8 mouse cellular contexts compared by ENCODE assay signal in genomic region chr7:127253821-127254769, GRCm38 (mm10). TPM values are rescaled to one million over a fixed set of nuclear protein-coding genes. Genes with fewer than 3 reads are reported as not detected.
DNase-seq lines count a peak whose midpoint lies in the region; ATAC-seq lines count a peak whose summit lies in the region.

No protein-coding gene starts in this region.

- no peaks in the 10 kb centered on the region for H3K9me3 ChIP-seq in heart, embryonic 14.5 days (ENCODE audit: control insufficient read depth, low read length)
- H3K9me3 ChIP-seq in liver, embryonic 12.5 days (replicated peaks) = no peaks in the 10 kb centered on the region

- peak overlapping the region; percentile 82 for H3K4me2 ChIP-seq in heart, embryonic 14.5 days (ENCODE audit: low read length)
- H3K4me2 ChIP-seq in liver, embryonic 12.5 days = peak overlapping the region; percentile 84

- H3K4me3 ChIP-seq in heart, embryonic 14.5 days (ENCODE audit: control insufficient read depth in 1 of 2, insufficient read depth in 1 of 2, low read depth in 1 of 2, low read length in 2 of 2) = peak overlapping the region; percentile 67 to 76
- peak overlapping the region; percentile 68 for H3K4me3 ChIP-seq in liver, embryonic 12.5 days

- peaks cover 0 to 8% of the 10 kb centered on the region in 2 experiments; a peak in 2 of 4 replicates for H3K4me1 ChIP-seq in heart, embryonic 14.5 days (ENCODE audit: control insufficient read depth in 2 of 2, insufficient read depth in 2 of 2, low read length in 2 of 2)
- H3K4me1 ChIP-seq in liver, embryonic 12.5 days = peaks cover 52% of the 10 kb centered on the region

- WGBS in heart, embryonic 14.5 days = under 1% methylated on average over 135 of the region's 136 CpGs
- WGBS in liver, embryonic 12.5 days (ENCODE audit: insufficient replicate concordance) = under 1% methylated on average over 131 of the region's 136 CpGs

- peak overlapping the region; percentile 85 for H3K9ac ChIP-seq in heart, embryonic 14.5 days (ENCODE audit: low read length)
- H3K9ac ChIP-seq in liver, embryonic 12.5 days = peak overlapping the region; percentile 79

- DNase-seq in c-Kit-negative CD71-positive TER-119-positive erythroid progenitor cells, embryonic 14.5 days (ENCODE audit: low read depth, low spot score) = peak; percentile 86
- peak; percentile 94 for DNase-seq in fibroblast of lung, adult 2 months (ENCODE audit: low read depth)
- DNase-seq in kidney, postnatal 10 days = peak; percentile 98
- peak; percentile 99 for DNase-seq in naive thymus-derived CD4-positive, alpha-beta T cell, adult 2 months (ENCODE audit: low read depth)
- DNase-seq in splenic B cell, adult 2 months (ENCODE audit: low read depth, low spot score) = peak; percentile 99

- no peaks in the 10 kb centered on the region for H3K27me3 ChIP-seq in heart, embryonic 14.5 days (ENCODE audit: control insufficient read depth, insufficient read depth, low read length)
- H3K27me3 ChIP-seq in liver, embryonic 12.5 days (replicated peaks) = no peaks in the 10 kb centered on the region
- H3K27me3 ChIP-seq in splenic B cell, adult 2 months (ENCODE audit: control insufficient read depth, insufficient read depth, low read length, poor library complexity, severe bottlenecking) = no peaks in the 10 kb centered on the region

- H3K36me3 ChIP-seq in heart, embryonic 14.5 days (ENCODE audit: control insufficient read depth, insufficient read depth, low read length) = peaks cover 32% of the 10 kb centered on the region
- peaks cover 32% of the 10 kb centered on the region for H3K36me3 ChIP-seq in liver, embryonic 12.5 days
- no peaks in the 10 kb centered on the region for H3K36me3 ChIP-seq in splenic B cell, adult 2 months (ENCODE audit: control insufficient read depth, insufficient read depth, low read length, poor library complexity, severe bottlenecking)

- ATAC-seq in CD4-positive, CD25-positive, alpha-beta regulatory T cell, adult 4 months = peak; percentile 92
- ATAC-seq in heart, embryonic 14.5 days (ENCODE audit: insufficient number of reproducible peaks, insufficient read depth, low FRiP score, low read depth) = peak; percentile 91
- ATAC-seq in liver, embryonic 12.5 days = peak; percentile 89

- H3K27ac ChIP-seq in heart, embryonic 14.5 days (replicated peaks in 1 of 2; ENCODE audit: control insufficient read depth in 1 of 2, insufficient read depth in 1 of 2, low read depth in 2 of 2, low read length in 2 of 2) = peak overlapping the region; percentile 79 to 85
- H3K27ac ChIP-seq in liver, embryonic 12.5 days = peak overlapping the region; percentile 93

RNA-seq across cellular contexts. Expression of gene Dctpp1, which starts 6.4 kb away (rescaled TPM):
- polyA plus RNA-seq in CD4-positive, CD25-positive, alpha-beta regulatory T cell, adult 4 months (2017; shearing (Covaris generic)) = 10 to 100 TPM; 39.7 to 50.1 TPM
- polyA plus RNA-seq in heart, embryonic 14.5 days (2014; fragmentation: Nextera tagmentation; extraction: Ambion mirVana) = 168 and 172 TPM in 2 replicates
- polyA plus RNA-seq in liver, embryonic 12.5 days (2016; fragmentation: Nextera tagmentation; extraction: Ambion mirVana) = 163 and 167 TPM in 2 replicates

RNA-seq across cellular contexts. Expression of gene Zfp771, which starts 10.0 kb away (rescaled TPM):
- 1 to 10 TPM; 1.3 to 1.6 TPM for polyA plus RNA-seq in CD4-positive, CD25-positive, alpha-beta regulatory T cell, adult 4 months (2017; shearing (Covaris generic))
- polyA plus RNA-seq in heart, embryonic 14.5 days (2014; fragmentation: Nextera tagmentation; extraction: Ambion mirVana) = 26.8 and 31.4 TPM in 2 replicates
- polyA plus RNA-seq in liver, embryonic 12.5 days (2016; fragmentation: Nextera tagmentation; extraction: Ambion mirVana) = 30.0 and 31.6 TPM in 2 replicates

RNA-seq across cellular contexts. Expression of gene Sephs2, which starts 19.8 kb away (rescaled TPM):
- polyA plus RNA-seq in CD4-positive, CD25-positive, alpha-beta regulatory T cell, adult 4 months (2017; shearing (Covaris generic)) = 10 to 100 TPM; 17.3 to 23.4 TPM
- 69.5 and 74.6 TPM in 2 replicates for polyA plus RNA-seq in heart, embryonic 14.5 days (2014; fragmentation: Nextera tagmentation; extraction: Ambion mirVana)
- 170 and 172 TPM in 2 replicates for polyA plus RNA-seq in liver, embryonic 12.5 days (2016; fragmentation: Nextera tagmentation; extraction: Ambion mirVana)

RNA-seq across cellular contexts. Expression of gene Sept1, which starts 21.2 kb away (rescaled TPM):
- 100 to 1,000 TPM; 819 to 912 TPM for polyA plus RNA-seq in CD4-positive, CD25-positive, alpha-beta regulatory T cell, adult 4 months (2017; shearing (Covaris generic))
- 22.2 and 25.3 TPM in 2 replicates for polyA plus RNA-seq in heart, embryonic 14.5 days (2014; fragmentation: Nextera tagmentation; extraction: Ambion mirVana)
- 10.6 and 13.6 TPM in 2 replicates for polyA plus RNA-seq in liver, embryonic 12.5 days (2016; fragmentation: Nextera tagmentation; extraction: Ambion mirVana)

RNA-seq across cellular contexts. Expression of gene Zfp553, which starts 21.2 kb away (rescaled TPM):
- 1 to 10 TPM; 6.6 to 7.9 TPM for polyA plus RNA-seq in CD4-positive, CD25-positive, alpha-beta regulatory T cell, adult 4 months (2017; shearing (Covaris generic))
- polyA plus RNA-seq in heart, embryonic 14.5 days (2014; fragmentation: Nextera tagmentation; extraction: Ambion mirVana) = 9.9 and 11.4 TPM in 2 replicates
- 13.7 and 14.2 TPM in 2 replicates for polyA plus RNA-seq in liver, embryonic 12.5 days (2016; fragmentation: Nextera tagmentation; extraction: Ambion mirVana)

Comparison
In these comparisons a context has a peak if more than half of its experiments do, and no peak if none do; other contexts are left out.
1. Peak in every context shown above with its lines: DNase-seq, ATAC-seq, H3K4me3 ChIP-seq and H3K27ac ChIP-seq.
2. RNA of gene Zfp771, which starts 10.0 kb away (polyA plus RNA-seq): 30.0 to 31.6 TPM in liver, embryonic 12.5 days and 26.8 to 31.4 TPM in heart, embryonic 14.5 days; 1.3 to 1.6 TPM in CD4-positive, CD25-positive, alpha-beta regulatory T cell, adult 4 months; every median in the first group is over 10 times any median in the second.